Mouse (Mus musculus) gastrocnemius, adult 18-20 months (tissue): ENCODE measurements around the gene Gm960. TPM values are rescaled to one million over a fixed set of nuclear protein-coding genes. Genes with fewer than 3 reads are reported as not detected.
A peak's percentile ranks its signal among the peaks of the same experiment; 100 is the strongest.
"Not testable (repeated sequence)": the region's sequence is repeated elsewhere in the genome, so short reads cannot be mapped to it uniquely, and the experiment has no call there.

Experiments used
- DNase-seq: peaks from one replicate; pipeline ENCODE4 v3.0.0; 2021; ENCODE audit warnings: low spot score
- microRNA-seq: library from miRNA; unstranded; fragments of <30 nt; microRNA quantifications from one replicate; pipeline ENCODE4 v1.2.0, GENCODE M21; 2021
- total RNA-seq, 2 experiments: library from RNA; stranded (reverse); gene quantifications; 2 replicates each; pipeline ENCODE4 v1.2.3; 2021

The Gm960 gene
- total RNA-seq, 2 experiments from 2014 or later, result 0.31 TPM; not detected in 1

DNA sequence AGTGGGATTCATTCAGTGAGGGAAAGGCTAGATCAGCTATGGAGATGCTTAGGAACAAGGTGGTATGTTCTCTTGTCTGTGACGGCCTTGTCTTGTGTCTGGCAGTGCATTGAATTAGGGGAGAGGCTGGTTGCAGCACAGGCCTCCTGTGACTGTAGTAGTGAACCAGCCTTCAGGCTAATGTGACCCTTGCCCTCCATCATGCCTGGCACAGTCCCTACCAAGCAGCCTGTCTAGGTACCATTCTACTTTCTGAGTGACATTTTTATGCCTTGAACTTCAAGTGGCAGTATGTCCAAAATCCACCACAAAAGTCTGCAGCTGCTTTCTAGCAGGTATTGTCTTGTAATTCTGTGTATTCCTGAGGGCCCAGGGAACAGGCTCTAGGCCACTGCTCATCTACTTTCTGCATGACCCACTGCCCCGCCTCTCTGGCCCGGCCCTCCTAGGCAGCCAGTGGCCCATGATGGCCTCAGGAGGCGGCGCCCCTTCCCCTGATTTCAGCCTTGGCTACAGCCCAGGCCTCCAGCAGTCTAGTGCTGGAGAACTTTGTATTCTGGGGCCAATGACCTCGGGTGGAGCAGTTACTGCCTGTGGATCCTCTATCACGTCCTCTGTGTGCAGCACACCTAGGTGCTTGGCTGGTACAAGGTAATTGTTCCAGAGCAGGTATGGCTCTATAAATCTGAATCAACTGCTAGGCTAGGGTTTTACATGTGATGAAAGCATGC lies 104.5 kb downstream of the Gm960 start:
- no peak for DNase-seq

DNA sequence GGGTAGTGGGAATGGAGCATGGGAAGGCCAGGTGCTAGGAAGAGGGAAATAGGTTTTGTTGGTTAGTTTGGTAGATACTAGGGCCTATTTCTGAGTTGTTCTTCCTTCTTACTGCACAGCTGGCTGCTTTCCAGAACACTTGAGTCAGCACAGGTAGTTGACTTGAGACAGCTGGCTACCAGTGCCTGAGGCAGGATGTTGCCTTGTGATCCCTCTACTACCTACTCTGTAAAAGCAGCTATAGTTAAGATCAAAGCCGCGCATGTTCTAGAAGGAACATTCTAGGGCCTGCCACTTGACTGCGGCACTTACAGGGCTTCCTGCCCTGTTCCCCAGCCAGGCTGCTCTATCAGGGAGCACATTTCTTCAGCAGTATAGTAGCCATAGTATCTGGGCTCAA lies 108.4 kb downstream of the Gm960 start:
- DNase-seq, result no peak

DNA sequence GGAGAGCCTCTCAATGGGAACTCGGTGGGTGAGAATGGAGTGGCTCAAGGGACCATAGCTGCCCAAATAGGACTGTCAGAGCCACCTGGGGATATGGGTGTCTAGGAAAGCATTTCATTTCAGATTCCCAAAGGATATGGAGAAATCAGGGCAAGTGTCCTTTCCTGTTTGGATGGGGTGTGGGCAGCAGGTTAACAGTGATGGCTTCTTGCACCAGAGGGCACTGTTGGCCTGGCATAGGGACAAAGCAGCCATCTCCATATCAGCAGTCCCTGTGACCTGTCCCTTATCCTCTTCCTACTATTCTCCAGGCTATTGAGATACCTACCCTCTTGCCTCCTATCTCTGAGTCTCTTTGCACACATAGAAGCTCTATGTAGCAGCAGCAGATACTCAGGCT lies 109.4 kb downstream of the Gm960 start:
- no peak for DNase-seq

DNA sequence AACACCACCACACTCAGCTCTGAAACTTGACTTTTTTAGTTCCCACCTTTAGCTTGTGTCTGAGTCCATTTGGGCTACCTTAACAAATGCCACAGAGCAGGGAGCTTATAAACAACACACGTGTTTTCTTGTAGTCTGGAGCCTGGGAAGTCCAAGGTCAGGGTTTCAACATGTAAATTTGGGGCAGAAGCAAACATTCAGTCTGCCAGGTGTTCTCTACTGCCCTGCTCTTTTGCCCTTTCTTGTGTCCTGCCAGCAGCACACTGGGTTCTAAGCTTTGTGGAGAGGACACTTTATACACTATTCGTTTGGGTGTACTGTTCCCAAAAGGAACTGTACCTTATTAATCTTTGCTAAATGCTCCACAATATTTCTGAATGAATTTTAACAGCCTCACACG lies 110.0 kb downstream of the Gm960 start:
- no peak for DNase-seq

DNA sequence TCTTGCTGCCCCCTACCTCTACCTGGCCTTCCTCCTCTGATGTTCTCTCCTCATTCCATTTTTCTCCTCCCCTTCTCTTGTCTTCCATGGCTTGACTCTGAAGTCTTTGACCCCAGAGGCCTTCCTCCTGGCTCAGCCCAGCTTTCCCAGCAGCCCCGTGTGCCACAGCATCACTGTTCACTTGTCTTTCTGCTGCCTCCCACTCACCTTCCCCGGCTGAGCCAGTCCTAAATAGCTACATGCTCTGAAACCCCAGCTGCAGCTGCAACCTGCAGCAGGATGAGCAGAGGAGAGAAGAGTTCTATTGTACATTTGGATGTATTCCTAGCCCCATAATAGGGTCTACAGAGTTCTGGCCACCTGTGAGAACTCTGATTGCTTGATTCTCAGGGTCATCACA lies 111.0 kb downstream of the Gm960 start:
- DNase-seq, result no peak

DNA sequence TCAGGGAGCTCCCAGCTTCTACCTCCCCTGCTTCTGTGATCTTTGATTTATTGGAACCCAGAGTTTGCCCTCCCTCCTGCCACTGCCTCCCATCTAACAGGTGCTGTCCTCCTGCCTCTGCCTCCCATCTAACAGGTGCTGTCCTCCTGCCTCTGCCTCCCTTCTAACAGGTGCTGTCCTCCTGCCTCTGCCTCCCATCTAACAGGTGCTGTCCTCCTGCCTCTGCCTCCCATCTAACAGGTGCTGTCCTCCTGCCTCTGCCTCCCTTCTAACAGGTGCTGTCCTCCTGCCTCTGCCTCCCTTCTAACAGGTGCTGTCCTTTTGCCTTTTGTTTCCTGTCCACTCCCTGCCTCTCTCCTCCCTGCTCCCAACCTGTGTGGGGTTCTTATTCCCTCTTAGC lies 111.7 kb downstream of the Gm960 start:
- DNase-seq, result not testable (repeated sequence)

DNA sequence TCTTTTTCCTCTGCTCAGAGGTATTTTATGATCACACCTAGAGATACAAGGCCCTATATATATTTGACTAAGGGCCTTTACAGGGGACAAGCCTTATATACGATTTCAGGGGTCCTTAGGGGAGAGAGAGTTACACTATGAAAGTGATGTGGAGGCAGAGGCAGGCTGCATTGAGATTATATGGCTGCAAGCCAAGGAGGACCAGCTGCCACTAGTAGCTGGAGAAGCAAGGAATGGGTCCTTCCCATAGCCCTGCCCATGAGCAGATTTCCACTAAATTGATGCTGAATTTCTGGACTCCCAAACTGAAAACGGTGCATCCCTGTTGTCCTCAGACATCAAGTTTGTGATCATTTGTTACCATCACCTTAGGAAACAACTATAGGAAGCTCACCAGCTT lies 114.6 kb downstream of the Gm960 start:
- DNase-seq, result no peak

DNA sequence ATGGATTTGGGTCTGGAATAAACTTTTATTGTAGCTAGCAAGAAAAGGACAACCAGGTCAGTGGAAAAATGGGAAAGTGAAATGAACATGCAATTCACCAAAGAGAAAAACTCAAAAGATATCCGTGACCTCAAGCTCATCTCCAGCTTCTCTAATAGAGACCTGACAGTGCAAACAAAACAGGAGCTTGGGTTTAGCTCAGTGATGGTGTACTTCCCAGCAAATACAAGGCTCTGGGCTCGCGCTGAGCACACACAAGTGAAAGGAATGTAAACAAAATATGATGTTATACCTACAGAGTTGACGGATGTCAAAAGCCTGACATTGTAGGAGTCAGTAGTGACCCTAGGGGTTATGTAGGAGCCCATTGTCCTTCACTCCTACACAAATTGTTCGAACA lies 119.2 kb downstream of the Gm960 start:
- no peak for DNase-seq

DNA sequence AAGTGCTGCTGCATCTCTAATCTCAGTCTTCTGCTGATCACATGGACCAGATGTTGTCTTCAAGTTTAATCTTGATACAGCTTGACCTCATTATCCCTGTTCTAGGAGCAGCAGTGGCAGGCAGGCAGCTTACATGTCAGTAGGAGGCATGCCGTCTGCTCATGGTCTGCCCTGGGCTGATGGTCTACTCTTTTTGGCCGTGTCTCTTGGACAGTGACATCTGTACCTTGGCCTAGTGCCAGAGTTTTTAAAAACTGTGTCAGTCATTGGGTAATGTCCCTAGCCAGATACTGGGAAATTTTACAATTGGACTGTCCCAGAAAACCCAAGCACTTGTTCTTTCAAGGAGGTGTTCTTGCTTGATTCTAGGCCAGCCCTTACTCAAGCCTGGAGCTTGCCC lies 119.7 kb downstream of the Gm960 start:
- peak; percentile 64 for DNase-seq

Small RNA genes within 50 kb of the gene (microRNA-seq; reads per million reads assigned to microRNA genes)
- not detected for gene Mir6986

Other genes starting within 250 kb of the Gm960 start
- gene Syt12, start 221.2 kb downstream of the Gm960 start, total RNA-seq, result 1 to 10 TPM; 1.9 to 2.1 TPM
- not detected for gene 2010003K11Rik, start 200.1 kb downstream of the Gm960 start, total RNA-seq
- gene Pcx, start 188.2 kb downstream of the Gm960 start, total RNA-seq, result 100 to 1,000 TPM in 1 of 2 experiments, 10 to 100 TPM in 1; 57.4 to 111 TPM
- gene Lrfn4, start 83.0 kb downstream of the Gm960 start, total RNA-seq, result 1 to 10 TPM in 1 of 2 experiments, under 1 TPM in 1; 0.94 to 1.2 TPM
- gene Rce1, start 73.0 kb downstream of the Gm960 start, total RNA-seq, result 1 to 10 TPM; 4.3 to 4.5 TPM
- under 1 TPM; 0.02 to 0.07 TPM for gene Sptbn2, start 12.5 kb upstream of the Gm960 start, total RNA-seq
- gene Rbm4b, start 57.8 kb upstream of the Gm960 start, total RNA-seq, result 1 to 10 TPM; 2.3 to 2.7 TPM
- gene Rbm4, start 95.2 kb upstream of the Gm960 start, total RNA-seq, result 10 to 100 TPM; 31.4 to 34.8 TPM
- 10 to 100 TPM in 1 of 2 experiments, 1 to 10 TPM in 1; 6.8 to 12.7 TPM for gene Gm21992, start 112.9 kb upstream of the Gm960 start, total RNA-seq
- gene Rbm14, start 113.0 kb upstream of the Gm960 start, total RNA-seq, result 10 to 100 TPM in 1 of 2 experiments, 1 to 10 TPM in 1; 8.0 to 10.5 TPM
- gene Ccs, start 140.7 kb upstream of the Gm960 start, total RNA-seq, result 10 to 100 TPM; 20.0 to 24.1 TPM
- not detected for gene Ccdc87, start 140.7 kb upstream of the Gm960 start, total RNA-seq
- 10 to 100 TPM; 26.6 to 30.1 TPM for gene Ctsf, start 156.5 kb upstream of the Gm960 start, total RNA-seq
- 1,000 to 10,000 TPM; 7,595 to 9,342 TPM for gene Actn3, start 179.2 kb upstream of the Gm960 start, total RNA-seq
- 1 to 10 TPM; 2.0 to 2.3 TPM for gene Zdhhc24, start 180.0 kb upstream of the Gm960 start, total RNA-seq
- gene Bbs1, start 208.0 kb upstream of the Gm960 start, total RNA-seq, result 1 to 10 TPM; 1.7 to 2.0 TPM
- gene Dpp3, start 229.6 kb upstream of the Gm960 start, total RNA-seq, result 10 to 100 TPM; 13.2 to 14.2 TPM
- gene Peli3, start 244.5 kb upstream of the Gm960 start, total RNA-seq, result 1 to 10 TPM; 2.4 to 2.7 TPM